Mouse (Mus musculus) heart, postnatal 14 days (tissue): ENCODE measurements at regions not wholly inside any gene's neighbourhood (a gene's known extent, or its start where the extent isn't known, plus 50 kb on each side); places are given as distances from the start of the nearest gene placed in this dataset.
"Not testable (repeated sequence)": the region's sequence is repeated elsewhere in the genome, so short reads cannot be mapped to it uniquely, and the experiment has no call there.

ENCODE experiments used
- DNase-seq, 2 experiments: peaks; one replicate each; pipeline ENCODE4 v3.0.0; 2021 to 2022
- intact Hi-C: fragments of 180-260 bp; cut with DNase I; formaldehyde crosslinking; loops from one replicate; pipeline ENCODE4 v1.15.1; 2025

- DNase-seq, result peak; percentile 14 to 31
- intact Hi-C loops, result loop anchor here (2.0 to 10.0 kb wide), 2 partner anchors 629 to 1083 kb away; no protein-coding TSS in a partner anchor
These were observed 141.8 kb upstream of the Lama2 start for GRCm38 (mm10) chr10:27761402-27761801.

DNA sequence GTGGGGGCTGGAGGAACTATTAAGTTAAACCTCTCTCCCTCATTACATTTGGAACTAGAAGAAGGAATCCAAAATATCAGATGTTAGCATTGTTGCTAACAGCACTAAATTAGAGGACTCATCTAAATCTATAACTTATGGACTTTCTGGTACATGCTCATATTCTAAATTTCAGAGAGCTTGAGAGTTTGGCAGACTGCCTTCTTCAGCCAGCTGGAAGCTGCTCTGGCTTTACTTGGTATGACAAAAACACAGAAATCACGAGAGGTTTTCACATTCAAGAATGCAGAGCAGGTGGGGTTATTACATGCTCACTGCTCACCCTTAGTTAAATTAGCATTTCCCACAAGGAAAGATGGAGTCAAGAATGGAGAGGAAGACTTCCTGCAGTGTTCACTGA, 182.8 kb upstream of the Lama2 start:
- no peak for DNase-seq
- intact Hi-C loops, result no loop called here

DNA sequence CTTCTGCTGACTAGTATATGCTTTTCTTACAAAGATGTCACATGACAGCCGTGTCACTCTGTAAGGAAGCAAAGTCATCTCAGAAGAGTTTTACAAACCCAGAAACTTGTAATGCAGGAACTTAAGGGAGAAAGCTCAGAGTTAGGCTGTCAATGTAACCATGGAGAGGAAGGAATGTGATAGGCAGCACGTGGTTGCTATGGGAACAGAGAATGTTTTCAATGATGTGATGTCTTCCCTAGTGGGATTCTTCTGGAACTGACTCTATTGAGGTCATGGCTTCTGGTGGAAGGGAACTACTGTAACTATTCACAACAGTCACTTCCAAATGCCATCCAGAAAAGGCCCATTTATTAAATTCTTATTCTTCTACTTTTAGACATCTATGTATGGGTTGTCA, 190.0 kb upstream of the Lama2 start:
- no peak for DNase-seq
- intact Hi-C loops, result no loop called here

GRCm38 (mm10) chr10:27825671-27826070, 206.1 kb upstream of the Lama2 start:
- DNase-seq, intact Hi-C loops: not testable (repeated sequence)

GRCm38 (mm10) chr10:27828346-27828745, 208.8 kb upstream of the Lama2 start:
- intact Hi-C loops, result no loop called here
- DNase-seq, result no peak

- intact Hi-C loops, result no loop called here
- no peak for DNase-seq
These were observed 219.1 kb upstream of the Lama2 start for GRCm38 (mm10) chr10:27838666-27839065.

GRCm38 (mm10) chr10:27841042-27841709, 221.6 kb upstream of the Lama2 start:
- DNase-seq, result no peak
- intact Hi-C loops, result no loop called here

DNA sequence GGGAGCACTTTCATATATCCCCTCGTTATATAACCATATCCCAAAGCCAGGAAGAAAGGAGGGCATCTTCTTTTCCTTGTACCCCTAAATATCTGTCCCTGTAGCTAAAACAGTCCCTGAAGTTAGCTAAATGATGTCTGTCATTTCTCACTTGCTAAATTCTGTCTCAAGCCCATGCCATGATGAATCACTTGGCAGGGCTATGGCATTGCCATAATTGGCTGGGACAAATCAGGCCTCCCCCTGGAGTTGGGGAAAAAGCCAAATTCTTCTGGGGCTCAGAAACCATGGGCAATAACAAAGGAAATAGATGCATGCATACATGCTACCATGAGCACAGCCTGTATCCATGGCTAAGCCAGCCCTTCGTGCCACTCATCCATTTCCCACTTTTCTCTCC, 223.5 kb upstream of the Lama2 start:
- no peak for DNase-seq

GRCm38 (mm10) chr10:27863625-27864024, 211.0 kb upstream of the Ptprk start:
- DNase-seq, result no peak
- intact Hi-C loops, result no loop called here

More for the DNA sequence above, 223.5 kb upstream of the Lama2 start:
- intact Hi-C loops, result no loop called here

DNA sequence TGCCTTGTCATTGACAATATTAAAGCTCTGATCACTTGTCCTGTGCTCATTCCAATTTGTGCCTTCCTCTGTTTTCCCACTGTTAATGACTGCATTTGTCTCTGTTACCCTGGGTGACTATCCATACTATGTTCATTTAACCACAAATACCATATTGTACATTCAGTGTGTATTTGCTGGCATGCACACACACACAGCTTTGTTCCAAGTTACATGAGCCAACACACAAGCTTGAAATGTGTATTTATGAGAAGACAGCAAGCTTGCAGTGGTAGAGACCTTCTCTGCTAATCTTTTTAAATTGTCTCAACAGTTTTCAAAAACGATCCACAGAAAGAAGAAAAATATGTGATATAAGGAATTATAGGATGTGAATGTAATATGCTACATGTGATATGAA, 193.8 kb upstream of the Ptprk start:
- intact Hi-C loops, result no loop called here
- DNase-seq, result no peak

- intact Hi-C loops, result no loop called here
- no peak for DNase-seq
These were observed 182.7 kb upstream of the Ptprk start for GRCm38 (mm10) chr10:27891778-27892512.

DNA sequence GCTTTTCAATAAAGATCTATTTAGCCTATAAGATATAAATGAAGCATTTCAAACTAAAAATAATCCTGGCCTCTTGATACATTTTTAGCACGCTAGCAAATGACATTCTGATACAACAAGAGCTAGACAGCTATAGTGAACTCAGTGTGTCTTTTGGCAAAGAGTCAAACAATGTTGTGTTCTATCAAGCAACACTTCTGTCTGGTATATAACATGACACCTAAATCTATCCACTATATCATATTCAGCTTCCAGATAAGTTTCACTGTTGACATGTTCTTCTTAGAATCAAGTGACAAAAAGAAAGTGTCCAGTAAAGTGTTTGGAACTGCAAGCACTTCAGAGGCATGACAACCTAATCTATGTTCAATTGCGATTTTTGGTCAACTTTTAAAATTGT, 158.2 kb upstream of the Ptprk start:
- intact Hi-C loops, result no loop called here
- DNase-seq, result no peak

DNA sequence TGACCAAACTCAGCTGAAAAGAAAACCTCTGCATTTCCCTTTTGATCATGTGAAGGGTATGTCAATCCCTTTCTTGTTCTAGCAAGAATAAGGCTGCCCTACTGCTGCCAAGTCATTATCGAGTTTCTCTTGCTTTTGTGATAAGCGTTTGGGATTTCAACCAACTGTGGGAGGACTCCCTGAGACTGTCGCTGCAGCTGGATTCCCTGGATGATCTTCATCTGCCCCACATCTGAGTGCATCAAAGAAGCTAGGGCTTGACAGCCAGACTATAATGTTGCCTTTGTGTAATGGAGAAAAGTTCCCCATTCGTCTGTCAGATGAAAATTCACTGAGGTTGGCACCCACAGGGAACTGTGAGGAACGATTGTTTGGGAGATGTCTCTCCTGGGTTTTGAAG, 147.4 kb upstream of the Ptprk start:
- no peak for DNase-seq
- intact Hi-C loops, result no loop called here

DNA sequence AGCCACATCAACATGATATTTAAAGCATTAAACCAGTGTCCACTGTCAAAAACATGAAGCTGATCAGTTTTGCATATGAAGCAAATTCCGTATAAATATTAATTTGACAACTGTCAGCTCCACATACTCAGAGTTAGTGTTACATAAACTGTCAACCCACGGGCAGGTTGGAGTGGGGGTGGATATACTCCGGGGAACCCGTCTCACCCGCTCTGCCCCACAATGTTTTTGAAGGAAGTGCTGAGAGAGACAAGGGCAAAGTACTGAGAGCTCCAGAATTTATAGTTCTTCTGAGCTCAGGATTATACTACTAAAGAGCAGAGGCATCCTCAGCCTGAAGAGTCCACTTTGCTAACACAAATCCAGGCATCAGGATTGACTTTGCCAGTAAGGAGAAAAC, 132.5 kb upstream of the Ptprk start:
- intact Hi-C loops, result no loop called here
- no peak for DNase-seq

- intact Hi-C loops, result no loop called here
- DNase-seq, result no peak
These were observed 125.5 kb upstream of the Ptprk start for GRCm38 (mm10) chr10:27949127-27949526.

- DNase-seq, result no peak
- intact Hi-C loops, result no loop called here
These were observed 106.4 kb upstream of the Ptprk start for GRCm38 (mm10) chr10:27968202-27968601.

DNA sequence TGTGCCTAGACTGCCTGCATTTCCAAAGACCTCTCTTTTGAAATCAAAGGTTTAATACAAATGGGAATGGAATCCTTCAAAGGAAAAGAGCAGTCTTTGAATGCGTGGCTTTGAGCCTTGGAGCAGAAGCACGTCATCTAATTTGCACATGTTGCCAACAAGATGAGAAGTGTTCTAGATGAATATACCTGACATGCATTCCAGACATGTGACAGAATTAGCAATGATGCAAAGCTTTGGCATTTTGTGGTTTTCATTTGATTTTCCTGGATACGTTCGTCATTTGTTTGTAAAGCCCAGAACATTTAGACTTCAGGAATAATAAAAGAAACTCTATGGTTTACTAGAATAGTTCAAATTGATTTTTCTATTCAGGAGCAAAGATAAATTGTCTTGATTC, 90.6 kb upstream of the Ptprk start:
- intact Hi-C loops, result no loop called here
- no peak for DNase-seq

- intact Hi-C loops, result no loop called here
- DNase-seq, result no peak
These were observed 89.6 kb upstream of the Ptprk start for GRCm38 (mm10) chr10:27985068-27985467.

GRCm38 (mm10) chr10:27987026-27987425, 87.6 kb upstream of the Ptprk start:
- DNase-seq, result no peak
- intact Hi-C loops, result no loop called here

DNA sequence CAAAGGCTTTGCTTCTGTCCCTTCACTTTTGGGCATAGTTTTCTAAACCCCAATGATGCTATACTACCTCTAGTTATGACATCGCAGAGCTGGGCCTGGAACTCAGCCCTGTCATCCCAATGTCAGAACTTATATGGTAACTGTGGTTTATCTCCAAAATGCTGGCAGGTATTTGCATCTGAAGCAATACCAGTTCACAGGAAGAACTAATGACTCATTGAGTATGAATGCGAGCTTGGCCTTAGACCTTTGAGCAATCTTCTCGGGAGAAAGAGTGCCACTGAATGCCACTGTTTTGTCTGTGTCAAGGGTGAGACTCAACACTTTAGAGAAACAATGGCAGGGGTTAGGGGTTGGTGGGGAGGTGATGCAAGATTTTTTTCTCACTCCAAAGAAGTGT, 86.6 kb upstream of the Ptprk start:
- DNase-seq, result no peak
- intact Hi-C loops, result no loop called here

- no peak for DNase-seq
- intact Hi-C loops, result no loop called here
These were observed 84.1 kb upstream of the Ptprk start for GRCm38 (mm10) chr10:27990359-27991056.

GRCm38 (mm10) chr10:27991057-27991365, 83.6 kb upstream of the Ptprk start:
- intact Hi-C loops, result no loop called here
- DNase-seq, result no peak
